Mouse (Mus musculus) common myeloid progenitor, adult 5-6 weeks (primary cell): Measurements from ENCODE around the gene Spata33. TPM values are rescaled to one million over a fixed set of nuclear protein-coding genes. Genes with fewer than 3 reads are reported as not detected.
A peak's percentile ranks its signal among the peaks of the same experiment; 100 is the strongest.

Experiments used
- ATAC-seq: replicated peaks from 2 replicates; pipeline ENCODE4 v1.8.0; 2016; ENCODE audit warnings: low read depth, mild to moderate bottlenecking, moderate TSS enrichment, inconsistent platforms; ENCODE audit not compliant: poor library complexity, severe bottlenecking
- total RNA-seq: library from RNA; stranded (forward); fragments of 200-1000, 187-1606 nt; gene quantifications from 2 replicates; pipeline ENCODE4 v1.2.3, GENCODE M21; 2017

Spata33 gene
- total RNA-seq, 1 experiment from 2014 or later: 0.59 TPM

- ATAC-seq: no peak
Observed at GRCm38 (mm10) chr8:123231742-123232141, 19.1 kb downstream of the Spata33 start.

- no peak for ATAC-seq
Observed at GRCm38 (mm10) chr8:123232553-123232952, 19.9 kb downstream of the Spata33 start.

DNA sequence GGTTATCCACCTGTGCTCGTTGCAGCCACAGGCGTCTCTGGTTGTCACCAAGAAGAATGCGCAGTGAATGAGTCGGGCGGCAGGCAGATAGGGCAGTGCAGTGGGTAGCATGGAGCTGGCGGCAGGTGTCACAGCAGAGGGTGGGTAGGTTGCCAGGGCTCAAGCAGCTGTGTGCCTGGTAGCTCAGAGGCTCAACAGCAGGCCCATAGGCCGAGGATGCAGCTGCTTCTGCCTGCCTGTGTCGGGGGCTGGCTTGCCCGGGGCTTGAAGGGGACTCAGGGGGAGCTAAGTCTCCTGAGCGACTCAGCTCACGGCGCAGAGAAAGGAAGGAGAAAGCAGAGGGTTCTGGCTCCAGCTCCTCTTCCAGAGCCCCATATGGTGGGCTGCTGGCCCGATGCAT is 20.7 kb downstream of the Spata33 start:
- ATAC-seq: no peak

DNA sequence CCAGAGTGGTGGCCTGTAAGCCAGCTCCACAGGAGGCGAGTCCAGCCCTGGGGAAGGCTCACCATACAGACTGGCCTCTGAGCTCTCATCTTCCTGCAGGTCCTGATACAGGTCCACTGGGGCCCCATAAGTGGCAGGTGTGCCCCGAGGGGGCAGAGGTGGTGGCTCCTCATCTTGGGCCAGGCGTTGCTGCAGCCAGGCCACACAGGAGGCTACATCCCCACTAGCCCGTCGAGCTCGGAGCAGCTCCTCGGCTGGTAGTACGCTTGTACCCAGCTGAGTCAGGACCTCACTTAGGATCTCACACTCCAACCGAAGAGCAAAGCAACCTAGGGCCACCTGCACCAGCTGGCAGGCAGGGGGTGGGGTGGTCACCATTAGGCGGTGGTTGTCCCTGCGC is 21.1 kb downstream of the Spata33 start:
- no peak for ATAC-seq

- ATAC-seq: no peak
Observed at GRCm38 (mm10) chr8:123234918-123235519, 22.4 kb downstream of the Spata33 start.

- peak; percentile 93 for ATAC-seq
Observed at GRCm38 (mm10) chr8:123235520-123236497, 23.2 kb downstream of the Spata33 start, which contains the start of gene Spata2l. Gene Spata2l, minus strand, starts transcription at chr8:123236233.

GRCm38 (mm10) chr8:123239398-123239797 is 26.8 kb downstream of the Spata33 start:
- ATAC-seq: no peak

GRCm38 (mm10) chr8:123242107-123242923 is 29.7 kb downstream of the Spata33 start:
- ATAC-seq: no peak

DNA sequence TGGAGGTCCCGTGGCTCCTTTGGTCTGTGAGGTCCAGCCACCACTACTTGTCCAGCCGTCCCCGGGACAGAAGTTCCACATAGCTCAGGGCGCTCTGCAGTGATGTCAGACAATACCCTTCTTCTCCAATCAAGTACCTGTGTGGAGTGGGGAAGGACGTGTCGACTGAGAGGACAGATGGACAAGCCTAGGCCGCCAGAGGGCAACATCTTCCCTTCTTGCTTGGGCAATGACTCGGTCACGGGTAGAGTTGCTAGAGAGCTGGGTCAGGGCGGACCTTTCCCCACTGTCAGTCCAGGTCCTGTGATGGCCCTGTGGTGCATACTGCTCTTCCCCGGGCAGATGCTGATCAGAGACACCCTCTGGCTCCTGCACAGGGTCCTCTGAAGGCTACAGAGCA is 30.4 kb downstream of the Spata33 start:
- ATAC-seq: no peak

- no peak for ATAC-seq
Observed at GRCm38 (mm10) chr8:123244382-123244781, 31.8 kb downstream of the Spata33 start.

- ATAC-seq: no peak
Observed at GRCm38 (mm10) chr8:123245543-123245942, 32.9 kb downstream of the Spata33 start.

DNA sequence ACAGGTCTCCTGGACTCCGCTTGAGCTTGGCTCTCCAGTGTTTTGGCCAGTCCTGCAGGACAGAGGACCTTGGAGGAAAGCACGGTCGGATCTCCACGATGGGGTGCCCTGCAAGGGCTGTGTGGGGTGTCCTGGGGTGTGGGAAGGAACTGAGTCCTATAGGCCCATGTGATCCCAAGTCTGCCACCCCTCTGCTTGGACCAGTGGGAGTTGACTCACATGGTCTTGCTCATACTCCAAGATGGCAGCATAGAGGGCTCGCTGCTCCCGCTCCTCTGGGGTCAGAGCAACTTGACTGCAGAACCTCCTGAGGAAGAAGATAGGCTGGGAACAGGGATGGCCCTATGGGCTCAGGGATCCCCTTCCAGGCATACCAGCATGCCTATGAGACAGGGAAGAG is 35.1 kb downstream of the Spata33 start:
- ATAC-seq: no peak

DNA sequence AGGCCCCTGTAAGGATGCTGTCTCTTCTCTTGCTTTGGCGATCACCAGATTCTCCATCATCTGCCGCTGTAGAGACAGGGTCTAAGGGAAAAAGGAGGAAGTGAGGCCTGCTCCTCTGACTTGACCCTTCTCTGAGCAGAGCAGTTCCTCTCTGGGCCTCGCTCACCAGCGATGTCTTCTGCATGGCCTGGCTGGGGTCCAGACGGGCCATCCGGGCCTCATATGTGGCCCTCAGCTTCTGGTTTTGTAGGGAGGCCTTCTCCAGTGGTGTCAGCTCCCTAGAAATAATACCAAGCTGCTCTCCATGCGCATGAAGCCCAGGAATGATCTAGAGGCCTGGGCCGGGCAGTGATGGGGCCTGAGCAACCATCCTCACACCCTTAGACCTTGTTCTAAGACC is 36.0 kb downstream of the Spata33 start:
- peak; percentile 49 for ATAC-seq

- no peak for ATAC-seq
Observed at GRCm38 (mm10) chr8:123250940-123251339, 38.3 kb downstream of the Spata33 start.

GRCm38 (mm10) chr8:123252925-123253324 is 40.3 kb downstream of the Spata33 start:
- no peak for ATAC-seq

DNA sequence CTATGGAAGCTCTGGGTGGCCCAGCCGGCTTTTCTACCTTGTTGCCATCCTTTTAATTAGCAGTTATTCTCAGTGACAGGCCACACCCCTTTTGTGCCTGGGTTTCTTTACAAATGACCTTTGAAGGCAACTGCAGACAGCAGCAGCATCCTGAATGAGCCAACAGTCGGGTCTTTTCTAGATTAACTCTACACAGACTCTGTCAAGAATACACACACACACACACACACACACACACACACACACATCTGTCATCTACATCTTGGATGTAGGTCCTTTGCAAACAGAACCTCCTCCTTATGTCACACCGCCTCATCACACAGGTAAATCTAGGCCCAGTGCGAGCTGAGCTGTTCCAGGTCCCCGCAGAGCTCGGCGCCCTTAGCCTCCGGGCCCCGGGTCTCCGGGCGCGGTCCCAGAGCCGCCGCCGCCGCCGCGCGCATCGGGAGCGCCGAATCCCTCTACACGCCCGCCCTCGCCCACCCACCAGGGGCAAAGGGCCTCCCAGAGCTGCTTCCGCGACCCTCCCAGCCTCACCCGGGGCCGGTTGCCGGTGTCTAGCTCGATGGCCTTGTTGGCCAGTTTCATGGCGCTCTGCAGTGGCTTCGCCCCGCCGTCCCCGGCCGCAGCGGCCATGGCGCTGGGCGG is 40.9 kb downstream of the Spata33 start:
- ATAC-seq: no peak

DNA sequence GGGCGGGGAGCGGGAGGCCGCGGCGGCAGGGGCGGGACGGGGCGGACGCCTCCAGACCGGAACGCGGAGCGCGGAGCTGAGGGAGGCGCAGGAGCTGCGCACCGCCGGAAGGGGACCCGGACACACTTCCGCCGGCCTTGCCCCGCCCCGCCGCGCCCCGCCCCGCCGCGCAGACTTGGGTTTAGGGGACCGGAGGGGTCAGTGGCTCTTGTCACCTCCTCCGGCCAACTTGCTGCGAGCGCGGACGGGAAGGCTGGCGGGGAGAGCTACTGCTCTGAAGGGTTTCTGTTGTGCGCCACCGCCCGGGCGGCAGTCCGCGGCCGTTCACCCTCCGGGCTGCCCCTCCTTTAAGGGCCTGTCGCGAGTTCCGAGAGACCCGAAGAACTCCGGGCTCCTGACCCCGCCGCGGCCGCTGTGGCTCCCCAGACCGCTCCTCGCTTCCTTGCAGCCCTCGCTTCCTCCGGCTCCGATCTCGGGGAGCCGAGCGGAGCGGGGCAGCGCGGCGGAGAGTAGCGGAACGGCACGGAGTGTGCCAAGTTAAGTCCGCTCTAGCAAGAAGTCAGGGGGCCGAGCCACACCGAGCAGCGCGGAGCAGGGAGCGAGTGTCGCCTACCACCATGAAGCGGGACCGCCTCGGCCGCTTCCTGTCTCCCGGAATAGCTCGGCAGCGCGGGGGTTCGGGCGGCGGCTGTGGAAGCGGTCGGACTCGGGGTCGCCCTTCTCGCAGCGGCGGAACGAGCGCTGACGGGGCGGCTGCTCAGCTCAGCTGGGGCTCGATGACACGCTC is 41.7 kb downstream of the Spata33 start, which contains the start of the genes Zfp276 and Vps9d1:
Gene Zfp276 (plus strand): TSS at position 97 of the 787 bp plus-strand sequence.
Gene Vps9d1 (minus strand): TSS at position 250 of the 787 bp plus-strand sequence.
- peak; percentile 81 for ATAC-seq

- no peak for ATAC-seq
Observed at GRCm38 (mm10) chr8:123255170-123255569, 42.5 kb downstream of the Spata33 start.

DNA sequence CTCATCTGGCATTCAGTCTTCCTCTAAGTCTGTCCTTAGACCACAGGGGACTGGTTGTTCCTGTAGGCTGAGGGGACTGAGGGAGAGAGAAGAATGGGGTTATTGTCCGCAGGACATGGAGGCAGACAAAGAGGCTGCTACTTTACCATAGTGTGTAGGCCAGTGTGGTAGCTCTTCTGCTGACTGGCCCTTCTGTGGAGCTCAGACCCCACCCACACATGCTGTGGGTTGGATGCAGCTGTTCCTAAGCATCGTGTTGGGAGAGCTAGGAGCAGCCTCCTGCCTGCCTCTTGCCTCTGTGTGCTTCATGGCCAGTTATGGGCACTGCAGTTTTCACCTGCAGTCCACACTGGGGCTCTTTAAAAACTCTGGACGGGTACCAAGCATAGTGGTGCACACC is 44.5 kb downstream of the Spata33 start:
- ATAC-seq: no peak
